ENCODE assay signal across 8 mouse cellular contexts in genomic region chr4:62999321-62999720, GRCm38 (mm10). TPM values are rescaled to one million over a fixed set of nuclear protein-coding genes. Genes with fewer than 3 reads are reported as not detected.
DNase-seq lines count a peak whose midpoint lies in the region; ATAC-seq and TF ChIP-seq lines count a peak whose summit lies in the region.

No protein-coding gene starts in this region.

- no peak overlapping the region for H3K4me3 ChIP-seq in forebrain, embryonic 13.5 days
- no peak overlapping the region for H3K4me3 ChIP-seq in forebrain, embryonic 10.5 days
- no peak overlapping the region for H3K4me3 ChIP-seq in lung, embryonic 14.5 days (ENCODE audit: low read depth, low read length)
- no peak overlapping the region for H3K4me3 ChIP-seq in hindbrain, embryonic 14.5 days (replicated peaks; ENCODE audit: low read length)
- no peak overlapping the region for H3K4me3 ChIP-seq in liver, postnatal 0 days (ENCODE audit: low read depth, low read length)

- no peak for TF ChIP-seq CTCF in lung, embryonic 14.5 days (IDR thresholded peaks at IDR 0.05; ENCODE audit: low read depth)
- TF ChIP-seq CTCF in liver, postnatal 0 days (IDR thresholded peaks at IDR 0.05; ENCODE audit: low read depth) = no peak

- H3K36me3 ChIP-seq in forebrain, embryonic 13.5 days (ENCODE audit: poor library complexity, severe bottlenecking) = no peaks in the 10 kb centered on the region; the same call in 1 of the 2 replicates
- peaks cover 36% of the 10 kb centered on the region for H3K36me3 ChIP-seq in forebrain, embryonic 10.5 days (replicated peaks)
- no peaks in the 10 kb centered on the region for H3K36me3 ChIP-seq in lung, embryonic 14.5 days (ENCODE audit: insufficient read depth)
- H3K36me3 ChIP-seq in hindbrain, embryonic 14.5 days (replicated peaks; ENCODE audit: control insufficient read depth, insufficient read depth) = no peaks in the 10 kb centered on the region
- no peaks in the 10 kb centered on the region for H3K36me3 ChIP-seq in liver, postnatal 0 days (replicated peaks; ENCODE audit: insufficient read depth, low read length)

- ATAC-seq in forebrain, embryonic 13.5 days = no peak
- peak; percentile 38 for ATAC-seq in lung, embryonic 14.5 days (ENCODE audit: insufficient read depth)
- peak; percentile 16; the same call in 1 of the 2 replicates for ATAC-seq in hindbrain, embryonic 14.5 days (ENCODE audit: low FRiP score)
- peak; percentile 97 for ATAC-seq in liver, postnatal 0 days

- no peak overlapping the region for H3K9ac ChIP-seq in forebrain, embryonic 13.5 days
- H3K9ac ChIP-seq in lung, embryonic 14.5 days = no peak overlapping the region
- H3K9ac ChIP-seq in hindbrain, embryonic 14.5 days = no peak overlapping the region
- no peak overlapping the region for H3K9ac ChIP-seq in liver, postnatal 0 days (replicated peaks)

- no peak overlapping the region for H3K4me2 ChIP-seq in forebrain, embryonic 13.5 days
- peak overlapping the region; percentile 16; the same call in 1 of the 2 replicates for H3K4me2 ChIP-seq in lung, embryonic 14.5 days
- no peak overlapping the region for H3K4me2 ChIP-seq in hindbrain, embryonic 14.5 days (replicated peaks)
- no peak overlapping the region for H3K4me2 ChIP-seq in liver, postnatal 0 days (ENCODE audit: low read depth, low read length)

- no peak for TF ChIP-seq EP300 in liver, postnatal 0 days (IDR thresholded peaks at IDR 0.05; ENCODE audit: low read depth)

- no peak for DNase-seq in forebrain, embryonic 10.5 days (ENCODE audit: extremely low spot score, low spot score)
- no peak for DNase-seq in lung, embryonic 14.5 days
- DNase-seq in lung, postnatal 10 days = no peak
- no peak for DNase-seq in hindbrain, embryonic 14.5 days (ENCODE audit: low spot score)
- DNase-seq in liver, postnatal 0 days = peak; percentile 37
- no peak for DNase-seq in adrenal gland, adult (ENCODE audit: inconsistent age in 2 of 2, low spot score in 1 of 2)
- DNase-seq in gastrocnemius, adult 8-10 months (ENCODE audit: low spot score in 2 of 2) = no peak

- peaks cover 31% of the 10 kb centered on the region for H3K4me1 ChIP-seq in forebrain, embryonic 13.5 days
- H3K4me1 ChIP-seq in forebrain, embryonic 10.5 days = peaks cover 12% of the 10 kb centered on the region; the same call in 1 of the 2 replicates
- peaks cover 32% of the 10 kb centered on the region for H3K4me1 ChIP-seq in lung, embryonic 14.5 days (ENCODE audit: insufficient read depth)
- peaks cover 26% of the 10 kb centered on the region for H3K4me1 ChIP-seq in hindbrain, embryonic 14.5 days (replicated peaks; ENCODE audit: control insufficient read depth, insufficient read depth, low read length)
- peaks cover 15% of the 10 kb centered on the region; the same call in 1 of the 2 replicates for H3K4me1 ChIP-seq in liver, postnatal 0 days (ENCODE audit: insufficient read depth)

- H3K27me3 ChIP-seq in forebrain, embryonic 13.5 days = no peaks in the 10 kb centered on the region
- H3K27me3 ChIP-seq in forebrain, embryonic 10.5 days (ENCODE audit: poor library complexity, severe bottlenecking) = no peaks in the 10 kb centered on the region
- no peaks in the 10 kb centered on the region for H3K27me3 ChIP-seq in lung, embryonic 14.5 days (ENCODE audit: insufficient read depth, low read length)
- H3K27me3 ChIP-seq in hindbrain, embryonic 14.5 days (ENCODE audit: control insufficient read depth, insufficient read depth, low read length) = no peaks in the 10 kb centered on the region
- no peaks in the 10 kb centered on the region for H3K27me3 ChIP-seq in liver, postnatal 0 days (ENCODE audit: insufficient read depth, low read length)

- peak overlapping the region; percentile 12; the same call in 1 of the 2 replicates for H3K27ac ChIP-seq in forebrain, embryonic 13.5 days
- no peak overlapping the region for H3K27ac ChIP-seq in forebrain, embryonic 10.5 days
- peak overlapping the region; percentile 86 for H3K27ac ChIP-seq in lung, embryonic 14.5 days (ENCODE audit: low read depth)
- peak overlapping the region; percentile 44 for H3K27ac ChIP-seq in hindbrain, embryonic 14.5 days
- H3K27ac ChIP-seq in liver, postnatal 0 days (ENCODE audit: low read depth) = peak overlapping the region; percentile 91

- peaks cover 7% of the 10 kb centered on the region for H3K9me3 ChIP-seq in forebrain, embryonic 13.5 days (replicated peaks)
- peaks cover 4% of the 10 kb centered on the region for H3K9me3 ChIP-seq in forebrain, embryonic 10.5 days
- 0 out of 2 replicates have a peak, but pooled peaks cover 3% of the 10 kb centered on the region for H3K9me3 ChIP-seq in lung, embryonic 14.5 days (ENCODE audit: low read depth, low read length)
- H3K9me3 ChIP-seq in hindbrain, embryonic 14.5 days (ENCODE audit: control insufficient read depth, low read length) = peaks cover 5% of the 10 kb centered on the region; the same call in 1 of the 2 replicates
- 0 out of 2 replicates have a peak, but pooled peaks cover 3% of the 10 kb centered on the region for H3K9me3 ChIP-seq in liver, postnatal 0 days (ENCODE audit: low read length)

- 87% methylated on average over 4 of the region's 4 CpGs for WGBS in forebrain, embryonic 13.5 days
- 90% methylated on average over 4 of the region's 4 CpGs for WGBS in forebrain, embryonic 10.5 days
- 42% methylated on average over 4 of the region's 4 CpGs for WGBS in lung, embryonic 14.5 days
- WGBS in hindbrain, embryonic 14.5 days = 88% methylated on average over 4 of the region's 4 CpGs
- WGBS in liver, postnatal 0 days (ENCODE audit: insufficient replicate concordance) = 57% methylated on average over 4 of the region's 4 CpGs

RNA-seq across cellular contexts. Expression of gene Zfp618, which starts 33.9 kb away (rescaled TPM):
- 21.7 and 25.2 TPM in 2 replicates for polyA plus RNA-seq in forebrain, embryonic 13.5 days (2015; fragmentation: Nextera tagmentation; extraction: Ambion mirVana)
- polyA plus RNA-seq in forebrain, embryonic 10.5 days (2016; fragmentation: Nextera tagmentation; extraction: Ambion mirVana) = 21.4 and 23.3 TPM in 2 replicates
- polyA plus RNA-seq in lung, embryonic 14.5 days (2014; fragmentation: Nextera tagmentation; extraction: Ambion mirVana) = 24.5 and 27.1 TPM in 2 replicates
- polyA plus RNA-seq in hindbrain, embryonic 14.5 days (2014; fragmentation: Nextera tagmentation; extraction: Ambion mirVana) = 31.4 and 37.0 TPM in 2 replicates
- 4.5 and 7.4 TPM in 2 replicates for polyA plus RNA-seq in liver, postnatal 0 days (2015; fragmentation: Nextera tagmentation; extraction: Ambion mirVana)
- total RNA-seq in gastrocnemius, adult 8-10 months (2022) = under 1 TPM; 0.10 to 0.20 (median 0.13) TPM
